Mouse (Mus musculus) bone marrow macrophage, adult 2 months (primary cell): ENCODE results near the gene Gm5134. TPM values are rescaled to one million over a fixed set of nuclear protein-coding genes. Genes with fewer than 3 reads are reported as not detected.

Source experiments
- H3K27ac ChIP-seq: 2 replicates; pipeline ENCODE4 v1.5.1; 2012; ENCODE audit warnings: low read depth, low read length; ENCODE audit not compliant: insufficient read depth
- H3K4me1 ChIP-seq: 2 replicates; pipeline ENCODE4 v1.6.1; 2012; ENCODE audit warnings: low read length; ENCODE audit not compliant: control insufficient read depth, insufficient read depth
- H3K4me3 ChIP-seq: 2 replicates; pipeline ENCODE4 v1.5.1; 2012; ENCODE audit warnings: mild to moderate bottlenecking, low read length, moderate library complexity; ENCODE audit not compliant: insufficient read depth
- CTCF ChIP-seq: IDR thresholded peaks from 2 replicates; pipeline ENCODE4 v1.5.1; 2012; ENCODE audit warnings: low read depth, mild to moderate bottlenecking, low read length, moderate library complexity
- POLR2A ChIP-seq: IDR thresholded peaks from 2 replicates; pipeline ENCODE4 v1.6.1; 2012; ENCODE audit warnings: mild to moderate bottlenecking, low read depth, low read length, borderline replicate concordance
- polyA plus RNA-seq: library from polyadenylated mRNA; stranded (reverse); fragments of >200 nt; gene quantifications from 2 replicates; pipeline ENCODE4 v1.2.4, GENCODE M21; 2012; ENCODE audit not compliant: missing spikeins, insufficient read depth, insufficient read length

Gene Gm5134
- polyA plus RNA-seq, 1 experiment = 0.55 TPM

DNA sequence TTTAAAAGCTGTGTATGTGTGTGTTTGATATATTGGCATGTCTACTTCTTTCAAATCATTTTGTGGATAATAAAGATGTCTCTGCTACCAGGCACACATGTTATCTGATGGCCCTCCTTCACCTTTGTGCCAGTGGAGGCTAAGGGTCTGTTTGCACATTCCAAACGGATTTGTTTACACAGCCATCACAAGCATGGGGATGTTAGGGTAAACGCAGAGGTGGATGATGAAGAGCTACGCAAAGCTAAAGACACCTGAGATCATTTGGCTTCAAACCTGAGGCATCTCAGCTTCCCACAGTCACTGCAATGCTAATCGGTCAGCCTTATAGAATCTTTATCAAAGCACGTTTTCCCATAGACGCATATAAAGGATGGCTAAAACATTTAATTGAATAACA lies 94.7 kb downstream of the Gm5134 start:
- Histone ChIP-seq H3K4me1 (no peaks in the 10 kb centered on the region), H3K4me3 (no peak overlapping the region), H3K27ac (no peak overlapping the region)
- no peak for TF ChIP-seq POLR2A
- TF ChIP-seq CTCF = no peak

DNA sequence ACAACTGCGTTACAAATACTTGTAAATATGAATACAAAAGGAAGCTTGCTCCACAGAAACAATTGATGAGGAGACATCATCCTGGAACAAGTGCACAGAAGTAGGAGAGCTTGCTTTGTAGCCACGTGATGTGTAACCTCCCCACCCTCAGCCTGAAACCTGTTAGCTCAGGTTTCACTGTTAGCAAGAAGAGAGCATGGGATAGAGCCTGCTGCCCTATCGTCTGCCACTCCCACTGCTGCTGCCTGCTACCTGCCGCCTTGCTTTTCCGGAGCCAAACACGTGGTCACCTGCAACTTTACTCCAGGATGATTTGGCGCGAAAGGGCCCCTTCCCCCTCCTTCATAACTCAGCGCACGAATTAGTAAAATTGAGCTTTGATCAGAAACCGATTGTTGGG lies 97.5 kb downstream of the Gm5134 start:
- TF ChIP-seq CTCF (no peak), POLR2A (no peak)
- H3K27ac ChIP-seq = no peak overlapping the region
- no peaks in the 10 kb centered on the region for H3K4me1 ChIP-seq
- H3K4me3 ChIP-seq = no peak overlapping the region

Other genes starting within 250 kb of the Gm5134 start
- 26.1 and 35.0 TPM in 2 replicates for gene Cabin1, start 190.2 kb upstream of the Gm5134 start, polyA plus RNA-seq
- 56.4 and 63.8 TPM in 2 replicates for gene Ddt, start 181.1 kb upstream of the Gm5134 start, polyA plus RNA-seq
- gene Gm20441, start 173.6 kb upstream of the Gm5134 start, polyA plus RNA-seq = not detected in 2 replicates
- 12.1 and 13.1 TPM in 2 replicates for gene Gstt3, start 173.1 kb upstream of the Gm5134 start, polyA plus RNA-seq
- gene Gstt1, start 155.9 kb upstream of the Gm5134 start, polyA plus RNA-seq = 1.4 and 4.1 TPM in 2 replicates
- not detected in 2 replicates for gene Gstt4, start 132.0 kb upstream of the Gm5134 start, polyA plus RNA-seq
- gene Gstt2, start 117.1 kb upstream of the Gm5134 start, polyA plus RNA-seq = 17.2 and 18.8 TPM in 2 replicates
- gene Mif, start 94.3 kb upstream of the Gm5134 start, polyA plus RNA-seq = 181 and 195 TPM in 2 replicates
- 1.0 and 1.7 TPM in 2 replicates for gene Derl3, start 61.1 kb upstream of the Gm5134 start, polyA plus RNA-seq
- 27.9 and 31.8 TPM in 2 replicates for gene Smarcb1, start 32.9 kb upstream of the Gm5134 start, polyA plus RNA-seq
- gene Chchd10, start 21.4 kb upstream of the Gm5134 start, polyA plus RNA-seq = 19.3 and 22.7 TPM in 2 replicates
- 0.59 and 0.72 TPM in 2 replicates for gene Mmp11, start 18.0 kb upstream of the Gm5134 start, polyA plus RNA-seq
- gene Gm867, start 13.8 kb upstream of the Gm5134 start, polyA plus RNA-seq = not detected in 2 replicates
- not detected in 2 replicates for gene Vpreb3, start 11.5 kb upstream of the Gm5134 start, polyA plus RNA-seq
- 5.0 and 5.6 TPM in 2 replicates for gene Zfp280b, start 78.1 kb downstream of the Gm5134 start, polyA plus RNA-seq
- gene Slc5a4b, start 156.4 kb downstream of the Gm5134 start, polyA plus RNA-seq = not detected in 2 replicates
- gene Slc5a4a, start 192.9 kb downstream of the Gm5134 start, polyA plus RNA-seq = not detected in 2 replicates